Mouse (Mus musculus): ENCODE data around the gene Slc25a13.
"Not testable (repeated sequence)": the region's sequence is repeated elsewhere in the genome, so short reads cannot be mapped to it uniquely, and the experiment has no call there.

Slc25a13 gene

DNA sequence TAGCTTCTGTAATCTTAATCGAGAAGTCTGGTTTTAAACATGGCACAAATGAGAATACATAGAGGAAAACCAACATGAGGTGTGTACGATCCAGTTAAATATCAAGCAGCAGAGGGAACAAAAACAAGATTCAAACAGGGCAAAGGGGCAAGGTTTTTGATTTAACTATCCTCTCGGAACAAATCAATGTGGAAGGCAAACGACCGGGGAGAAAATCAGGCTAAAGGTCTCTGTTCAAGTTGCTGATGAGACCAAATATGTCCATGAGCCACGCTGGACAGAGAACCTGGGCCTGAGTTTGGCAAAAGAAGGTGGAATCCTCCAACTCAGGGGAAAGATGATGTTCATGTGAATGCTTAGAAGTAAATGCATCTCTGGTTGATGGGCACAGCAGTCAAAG lies 14.5 kb downstream of the Slc25a13 start:
- no peak for DNase-seq (ENCODE audit: low spot score in 2 of 2)

DNA sequence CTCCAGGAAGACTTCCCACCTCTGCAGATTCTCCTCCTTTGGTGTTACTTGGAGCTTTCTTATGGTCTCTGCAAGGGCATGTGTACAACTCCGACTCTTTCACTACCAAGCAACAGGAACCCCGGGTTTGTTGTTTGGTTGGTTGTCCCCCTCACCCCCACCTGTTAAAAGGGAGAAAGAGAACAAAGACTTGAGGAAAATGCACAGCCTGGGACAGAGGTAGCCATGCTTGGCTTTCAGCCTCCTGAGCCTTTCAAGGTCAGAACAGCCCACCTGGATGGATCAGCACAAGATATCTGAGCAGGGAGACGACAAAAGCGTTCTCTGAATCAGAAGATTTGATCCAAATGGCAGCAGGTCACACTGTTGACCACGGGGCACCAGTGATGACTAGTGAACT lies 15.0 kb downstream of the Slc25a13 start:
- no peak for DNase-seq (ENCODE audit: low spot score in 2 of 2)

DNA sequence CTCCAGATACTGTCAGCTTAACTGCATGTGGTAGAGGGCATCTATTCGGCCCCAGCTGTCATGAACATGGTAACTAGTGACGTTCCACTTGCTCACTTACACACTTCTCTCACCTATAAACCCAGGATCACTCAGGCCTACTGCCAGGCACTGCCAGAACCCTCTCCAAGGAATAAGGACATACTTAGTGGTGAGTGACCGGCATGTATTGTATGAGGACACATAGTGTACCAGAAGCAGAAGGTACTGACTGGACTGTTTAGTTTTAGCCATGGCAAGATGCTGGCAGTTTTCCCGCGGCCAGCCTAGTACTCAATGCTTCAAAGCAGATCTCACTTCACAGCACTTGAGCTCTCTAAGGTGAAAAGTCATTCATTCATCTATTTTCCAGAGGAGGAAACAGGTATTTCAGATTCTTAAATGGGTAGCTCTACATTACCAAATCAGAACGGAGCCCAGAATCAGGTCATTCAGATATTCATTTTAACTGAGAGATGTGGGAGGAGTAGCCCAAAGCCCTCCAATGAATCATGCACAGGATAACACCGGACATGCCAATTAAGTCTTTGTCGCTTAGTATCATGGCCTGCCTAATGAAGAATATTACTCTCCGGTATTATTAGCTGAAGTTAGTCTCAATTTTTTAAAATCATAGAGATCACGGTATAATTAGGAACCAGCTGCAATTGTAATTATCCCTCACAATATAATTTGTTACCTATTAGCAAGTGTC lies 17.7 kb downstream of the Slc25a13 start:
- DNase-seq (ENCODE audit: low spot score in 2 of 2) = no peak

DNA sequence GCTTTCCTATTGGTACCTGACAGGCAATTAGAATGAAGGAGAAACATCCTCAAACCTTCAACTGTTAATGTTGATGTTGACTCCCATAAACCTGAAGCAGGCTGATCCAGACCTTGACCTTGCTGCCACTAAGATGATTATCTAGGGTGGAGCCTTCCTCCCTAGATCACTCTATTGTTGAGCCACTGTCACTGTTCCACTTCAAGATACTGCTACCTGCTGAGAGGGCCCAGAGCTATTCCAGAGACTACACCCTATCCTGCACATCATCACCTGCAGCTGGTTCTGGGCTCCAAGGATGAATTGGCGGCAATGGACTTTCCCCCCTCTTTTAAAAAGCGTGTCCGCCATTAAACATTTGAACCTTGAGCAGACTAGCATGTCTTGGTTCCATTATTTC lies 18.9 kb downstream of the Slc25a13 start:
- DNase-seq (ENCODE audit: low spot score in 2 of 2) = not testable (repeated sequence)

DNA sequence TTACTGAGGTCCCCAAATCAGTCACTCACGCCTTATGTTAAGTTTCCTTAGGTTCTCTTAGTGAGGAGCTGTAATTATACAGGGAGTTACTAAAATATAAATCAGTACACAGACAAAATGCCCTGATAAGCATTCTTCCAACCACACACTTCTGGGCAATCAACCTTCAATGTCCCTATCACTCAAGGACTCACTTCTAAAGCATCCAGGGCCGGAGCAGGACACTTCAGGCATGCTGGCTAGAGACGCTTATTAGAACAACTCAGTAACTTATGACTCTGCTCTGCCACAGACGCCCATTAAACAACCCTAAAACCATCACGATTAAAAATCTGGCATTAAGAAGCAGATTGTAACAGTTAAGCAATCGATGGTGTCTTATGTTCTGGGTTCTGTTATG lies 19.6 kb downstream of the Slc25a13 start:
- DNase-seq (ENCODE audit: low spot score in 2 of 2) = no peak

DNA sequence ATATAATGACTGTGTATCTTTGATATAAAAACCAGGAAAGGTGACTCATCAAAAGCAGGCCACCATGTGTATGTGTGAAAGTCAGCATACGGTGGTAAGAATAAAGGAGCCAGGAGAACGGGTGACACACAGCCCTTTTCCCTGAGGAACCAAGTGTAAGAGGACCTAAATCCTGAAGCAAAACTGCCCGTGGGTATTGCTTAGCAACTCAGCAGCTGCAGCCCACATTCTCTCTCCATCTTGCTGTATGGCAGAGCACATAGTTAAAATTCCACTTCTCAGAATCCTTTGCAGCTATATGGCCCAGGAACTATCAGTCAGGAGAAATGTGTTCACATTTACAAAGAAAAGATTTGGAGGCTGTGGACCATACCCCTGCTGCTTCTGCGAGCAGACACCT lies 20.4 kb downstream of the Slc25a13 start:
- DNase-seq (ENCODE audit: low spot score in 2 of 2) = no peak

DNA sequence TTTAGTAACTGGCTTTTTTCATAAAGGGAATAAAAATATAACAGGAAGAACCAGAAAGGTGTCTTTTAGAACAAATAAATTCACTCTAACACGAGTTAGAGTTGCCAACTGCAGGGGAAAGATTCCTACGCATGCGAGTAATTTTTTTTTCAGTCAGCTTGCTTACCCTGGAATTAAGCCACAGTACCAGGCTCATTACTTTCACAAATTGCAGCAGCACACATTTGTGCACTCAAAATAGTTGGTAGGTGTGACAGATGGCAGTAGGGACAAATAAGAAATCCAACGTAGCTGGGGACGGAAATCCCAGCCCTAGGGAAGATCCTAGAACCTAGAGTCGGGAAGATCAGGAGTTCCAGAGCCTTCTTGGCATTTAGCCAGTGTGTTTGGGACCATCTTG lies 22.1 kb downstream of the Slc25a13 start:
- DNase-seq (ENCODE audit: low spot score in 2 of 2) = no peak

DNA sequence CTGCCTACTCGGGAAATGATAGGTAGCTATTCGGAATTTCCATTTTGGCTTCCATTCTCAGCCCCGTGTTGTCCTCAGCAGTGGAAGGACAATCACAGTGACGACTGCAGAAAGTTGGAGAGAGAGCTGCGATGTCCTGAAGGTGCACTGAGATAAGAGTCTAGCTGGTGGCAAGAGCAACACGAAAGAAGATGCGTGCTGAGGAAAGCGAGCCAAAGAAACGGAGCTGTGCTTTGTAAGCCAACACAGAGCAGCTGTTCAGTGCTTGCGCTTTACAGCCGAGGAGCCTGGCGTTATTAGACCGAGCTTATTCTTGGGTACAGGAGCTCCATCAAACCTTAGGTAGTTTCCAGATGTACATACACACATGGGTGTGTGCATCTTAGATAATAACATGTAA lies 23.1 kb downstream of the Slc25a13 start:
- no peak for DNase-seq (ENCODE audit: low spot score in 2 of 2)

DNA sequence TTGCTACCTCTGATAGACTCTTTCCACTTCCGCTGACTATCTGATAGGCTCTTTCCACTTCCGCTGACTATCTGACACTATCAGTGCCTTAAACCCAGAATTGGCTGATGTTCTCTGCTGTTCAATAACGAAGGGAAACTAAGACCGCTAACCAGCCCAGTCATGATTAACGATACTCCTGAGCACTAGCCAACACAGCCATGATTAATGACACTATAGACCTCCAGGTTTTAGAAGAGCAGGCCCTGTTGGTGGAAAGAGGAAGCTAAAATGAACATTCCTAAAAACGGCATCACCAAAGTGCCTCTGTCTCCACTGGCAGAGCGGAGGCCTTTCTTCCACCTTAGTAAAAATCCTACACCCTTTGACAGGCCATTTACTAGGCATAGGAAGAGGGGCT lies 24.6 kb downstream of the Slc25a13 start:
- no peak for DNase-seq (ENCODE audit: low spot score in 2 of 2)

DNA sequence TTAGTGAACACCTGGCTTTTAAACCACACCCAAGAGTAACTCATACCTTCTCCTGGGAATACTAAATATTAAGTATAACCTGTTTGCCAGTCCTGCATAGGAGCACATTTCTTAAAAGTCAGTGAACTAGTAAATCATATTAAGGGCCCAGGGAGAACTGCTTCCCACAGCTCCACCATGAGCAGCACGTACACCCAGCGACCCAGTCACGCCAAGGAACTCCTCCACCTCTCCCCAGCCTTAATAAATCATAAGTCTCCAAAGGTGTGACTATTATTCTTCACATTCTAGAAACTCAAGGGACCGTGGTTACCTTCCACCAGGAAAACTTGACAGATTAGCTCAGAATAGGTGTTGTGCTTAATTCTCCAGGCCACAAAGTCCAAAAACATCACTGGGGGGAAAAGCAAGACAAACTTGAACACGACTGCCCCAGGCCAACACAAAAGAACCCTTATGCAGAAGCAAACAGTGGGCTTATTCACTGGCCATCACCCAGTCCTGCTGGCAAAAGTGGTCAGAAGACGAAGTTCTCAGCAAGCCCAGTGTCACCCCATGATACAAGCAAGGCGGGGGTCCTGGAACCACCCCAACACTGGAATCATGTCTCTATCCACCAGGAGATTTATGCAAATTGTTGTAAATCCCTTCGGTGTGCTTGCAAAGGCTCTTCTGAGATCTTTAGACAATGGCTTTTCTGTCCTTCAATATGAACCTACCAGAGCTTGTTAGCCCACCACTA lies 25.2 kb downstream of the Slc25a13 start:
- no peak for DNase-seq (ENCODE audit: low spot score in 2 of 2)

DNA sequence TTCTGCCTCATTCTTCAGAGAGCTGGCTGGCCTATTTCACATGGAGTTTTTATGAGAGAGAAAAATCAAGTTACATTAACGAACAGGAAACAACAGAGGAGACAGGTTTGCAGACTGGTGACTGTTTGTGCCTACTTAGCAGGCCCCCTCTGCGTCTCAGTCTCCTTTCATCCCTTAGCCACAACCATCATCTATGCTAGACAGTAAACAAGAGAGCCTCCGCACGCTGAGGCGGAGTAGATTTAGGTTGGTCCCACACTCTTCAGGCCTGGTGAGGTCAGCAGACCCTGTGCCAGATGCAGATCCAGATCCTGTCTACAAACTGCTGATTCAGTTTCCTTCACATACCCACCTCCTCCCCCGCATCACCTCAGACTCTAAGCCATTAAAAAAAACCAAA lies 28.0 kb downstream of the Slc25a13 start:
- DNase-seq (ENCODE audit: low spot score in 2 of 2) = no peak

DNA sequence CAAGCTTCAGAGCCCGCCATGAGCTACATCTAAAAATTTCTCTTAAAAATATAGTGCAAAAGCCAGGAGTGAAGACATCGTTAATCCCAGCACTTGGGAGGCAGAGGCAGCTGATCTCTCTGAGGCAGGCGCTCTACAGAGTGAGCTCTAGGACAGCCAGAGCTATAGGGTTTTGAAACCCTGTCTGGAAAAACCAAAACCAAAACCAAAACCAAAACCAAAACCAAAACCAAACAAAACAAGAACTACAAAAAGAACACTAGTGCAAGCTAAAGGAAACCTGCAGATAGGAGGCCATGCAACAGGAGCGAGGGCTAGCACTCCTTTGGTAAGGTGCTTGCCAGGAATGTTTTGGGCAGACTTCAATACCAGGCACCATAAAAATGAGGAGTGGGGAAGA lies 30.5 kb downstream of the Slc25a13 start:
- no peak for DNase-seq (ENCODE audit: low spot score in 2 of 2)

DNA sequence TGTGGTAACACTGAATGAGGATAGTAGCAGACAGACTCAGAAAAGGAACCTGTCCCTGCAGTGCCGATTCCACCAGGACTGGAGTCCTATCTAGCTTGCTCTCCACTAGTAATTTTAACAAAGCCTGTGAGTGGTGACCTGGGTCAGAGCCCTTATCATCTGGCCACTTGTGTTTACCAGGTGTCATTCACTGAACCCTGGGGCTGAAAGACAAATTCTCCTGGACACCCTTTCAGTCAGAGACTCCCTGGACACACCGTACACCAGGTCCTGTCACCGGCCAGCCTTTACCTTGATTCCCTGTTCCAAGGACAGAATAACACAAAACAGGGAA lies 31.3 kb downstream of the Slc25a13 start:
- DNase-seq (ENCODE audit: low spot score in 2 of 2) = no peak

DNA sequence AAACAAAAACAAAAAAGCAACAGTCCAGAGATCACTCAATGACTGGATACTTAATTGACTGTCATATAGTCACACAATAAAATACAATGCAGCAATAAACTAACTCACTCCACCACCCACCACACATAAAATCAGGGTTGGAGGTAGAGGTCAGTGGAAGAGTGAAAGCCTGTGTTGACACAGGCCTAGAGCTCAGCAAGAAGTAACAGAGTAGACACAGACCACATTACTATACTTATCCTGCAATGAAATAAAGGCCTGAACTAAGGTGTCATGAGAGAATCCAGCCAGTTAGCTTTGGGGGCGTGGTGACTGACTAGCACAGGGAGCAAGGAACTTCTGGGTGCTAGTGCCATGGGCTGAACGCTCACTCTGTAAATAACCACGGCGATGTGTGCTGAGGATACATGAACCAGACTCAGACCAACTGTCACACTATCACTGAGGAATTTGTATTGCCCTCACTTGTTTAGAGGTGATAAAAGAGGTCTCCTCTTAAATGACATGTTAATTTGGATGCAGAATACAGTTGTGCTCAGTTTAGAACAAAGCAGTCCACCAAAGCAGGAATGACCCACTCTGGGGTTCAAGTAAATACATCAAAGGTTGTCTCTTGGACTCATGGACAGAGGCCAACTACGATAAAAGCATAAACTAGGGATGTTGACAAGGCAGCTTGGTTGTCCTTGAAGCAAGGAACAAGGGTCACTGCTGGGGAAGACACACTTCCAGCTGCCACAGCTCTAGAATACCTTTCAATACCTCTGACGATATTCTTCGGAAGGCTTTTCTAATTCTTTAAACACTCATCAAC lies 31.8 kb downstream of the Slc25a13 start:
- no peak for DNase-seq (ENCODE audit: low spot score in 2 of 2)

DNA sequence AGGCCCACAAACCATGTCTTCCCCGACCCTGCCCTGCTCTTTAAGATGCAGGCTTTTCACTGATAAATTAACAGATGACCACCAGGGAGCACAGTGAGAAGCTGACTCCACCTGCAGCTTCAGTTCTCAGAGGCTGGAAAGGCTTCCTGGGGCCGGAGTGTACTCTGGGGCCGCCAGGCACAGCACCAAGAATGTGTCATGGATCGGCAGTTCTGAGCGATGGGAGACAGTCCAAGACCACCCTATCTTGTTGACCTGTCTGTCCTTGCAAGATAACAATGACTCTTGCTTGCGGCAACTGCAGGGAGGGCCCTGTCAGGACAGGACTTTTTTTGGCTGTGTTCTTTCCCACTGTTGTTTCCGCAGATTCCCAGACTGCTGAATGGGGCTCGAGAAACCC lies 33.4 kb downstream of the Slc25a13 start:
- no peak for DNase-seq (ENCODE audit: low spot score in 2 of 2)

DNA sequence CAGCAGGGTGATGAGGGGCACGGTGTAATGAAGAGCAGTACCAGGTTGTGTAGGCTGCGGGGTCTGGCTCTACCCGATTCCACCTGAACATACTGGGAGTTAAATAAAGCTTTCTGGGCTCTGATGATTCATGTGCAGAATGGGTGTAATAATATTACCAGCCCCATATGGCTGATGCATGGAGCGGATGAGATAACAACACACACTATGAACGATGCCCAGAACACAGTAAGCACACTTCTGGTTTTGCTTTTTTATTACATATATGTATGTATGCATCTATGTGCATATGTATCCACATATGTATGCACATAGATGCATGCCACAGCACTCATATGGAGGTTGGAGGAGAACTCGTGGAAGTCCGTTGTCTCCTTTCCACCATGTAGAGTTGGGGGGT lies 34.8 kb downstream of the Slc25a13 start:
- no peak for DNase-seq (ENCODE audit: low spot score in 2 of 2)

DNA sequence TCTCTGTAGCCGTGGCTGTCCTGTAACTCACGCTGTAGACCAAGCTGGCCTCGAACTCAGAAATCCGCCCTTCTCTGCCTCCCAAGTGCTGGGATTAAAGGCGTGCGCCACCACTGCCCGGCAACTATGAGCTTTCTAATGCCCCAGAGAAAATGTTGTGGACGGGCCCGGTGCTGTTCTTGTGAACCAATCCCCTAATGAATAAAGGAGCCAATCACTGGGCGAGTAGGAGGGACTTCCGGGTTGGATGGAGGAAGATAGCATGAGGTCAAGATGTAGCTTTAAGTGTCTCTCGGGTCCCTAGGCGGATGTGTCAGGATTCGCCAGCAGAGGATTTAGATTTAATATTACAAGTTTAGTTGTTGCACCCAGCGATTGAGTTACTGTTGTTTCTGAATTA lies 38.6 kb downstream of the Slc25a13 start:
- DNase-seq (ENCODE audit: low spot score in 2 of 2) = not testable (repeated sequence)

DNA sequence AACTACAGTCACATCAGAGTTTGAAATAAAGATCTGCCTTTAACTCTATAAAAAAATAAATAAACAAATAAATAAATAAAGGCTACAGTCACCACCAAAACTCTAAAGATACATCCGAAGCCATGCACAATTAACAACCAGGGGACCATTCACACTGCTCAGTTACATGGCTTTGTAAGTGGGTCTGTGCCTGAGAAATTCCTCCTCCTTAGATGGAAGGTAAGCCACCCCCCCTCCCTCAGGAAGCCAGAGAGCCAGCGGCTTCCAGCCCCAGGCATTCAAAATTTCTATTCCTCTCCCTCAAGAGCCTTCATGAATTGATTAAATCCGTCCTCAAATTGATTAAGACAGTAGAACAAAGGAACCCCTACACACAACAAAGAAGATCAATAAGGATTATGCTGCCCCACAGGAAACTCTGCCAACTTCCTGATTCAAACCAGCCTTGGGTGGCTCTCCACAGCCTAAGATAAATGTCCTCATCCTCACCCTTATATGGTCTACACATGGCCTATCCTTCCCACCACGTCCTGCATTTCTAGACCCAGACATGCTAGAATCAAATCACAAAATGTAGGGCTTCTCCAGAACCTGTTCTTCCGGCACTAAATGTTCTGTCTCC lies 41.5 kb downstream of the Slc25a13 start:
- no peak for DNase-seq (ENCODE audit: low spot score in 2 of 2)

DNA sequence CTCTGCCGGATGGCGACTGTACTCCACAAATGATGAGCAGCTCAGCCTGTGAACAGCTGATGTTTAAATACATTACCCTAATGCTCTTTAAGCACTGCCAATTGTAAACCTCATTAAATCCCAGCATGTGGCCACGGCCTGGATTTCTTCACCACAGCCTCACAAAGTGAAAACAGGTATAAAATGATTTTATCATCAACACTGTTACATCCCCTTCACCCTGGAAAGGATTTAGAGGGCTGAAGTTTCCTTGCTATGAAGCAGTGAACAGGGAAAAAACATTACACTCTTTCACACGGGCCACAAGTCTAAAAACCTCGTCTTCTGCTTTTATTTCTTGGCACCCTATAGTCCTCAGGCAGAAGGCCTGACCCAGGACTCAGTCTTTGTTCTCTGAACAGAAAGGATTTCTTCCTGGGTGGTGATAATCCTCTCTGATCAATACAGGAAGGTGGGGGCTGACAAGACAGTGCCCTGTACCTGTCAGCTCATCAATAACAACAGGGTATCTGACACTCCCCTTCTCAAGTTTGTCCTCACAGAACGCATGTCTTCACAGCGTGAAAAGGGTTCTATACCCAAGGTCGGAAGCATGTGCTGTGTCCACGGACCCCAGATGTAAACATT lies 42.9 kb downstream of the Slc25a13 start:
- DNase-seq (ENCODE audit: low spot score in 2 of 2) = no peak

DNA sequence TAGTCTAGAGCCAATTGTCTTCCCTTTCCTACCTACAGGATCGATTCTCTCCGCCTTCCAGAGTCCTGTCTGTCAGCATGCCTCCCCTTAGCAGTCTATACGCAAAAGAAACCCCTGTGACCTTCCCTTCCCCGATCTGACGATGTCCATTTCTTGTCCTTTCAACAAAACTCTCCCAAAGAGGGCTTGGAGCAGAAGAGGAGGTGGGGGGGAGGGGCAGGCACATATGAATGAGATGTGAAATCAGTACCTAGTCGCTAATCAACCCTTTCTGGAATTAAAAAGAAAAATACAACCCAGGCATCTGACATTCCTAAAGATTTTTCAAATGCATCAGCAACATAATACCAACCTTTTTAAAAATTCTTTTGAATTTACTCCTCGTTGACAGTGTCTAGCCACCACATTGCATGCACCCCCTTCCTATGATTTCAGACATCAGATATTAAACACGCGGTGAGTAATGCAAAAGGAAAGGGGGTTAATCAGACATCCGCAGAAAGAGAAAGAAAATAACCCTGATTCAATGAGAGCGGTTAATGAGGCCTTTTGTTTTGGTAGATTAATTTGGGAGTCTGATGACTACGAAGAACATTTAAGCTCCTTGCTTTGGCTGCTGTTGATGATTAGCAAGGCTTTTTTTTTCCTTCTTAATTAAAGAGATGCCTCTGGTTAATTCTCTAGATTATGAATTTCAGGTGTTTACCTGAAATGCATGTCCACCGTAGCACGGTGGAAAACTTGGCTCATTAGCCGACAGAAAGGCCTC lies 43.6 kb downstream of the Slc25a13 start:
- DNase-seq (ENCODE audit: low spot score in 2 of 2) = no peak

DNA sequence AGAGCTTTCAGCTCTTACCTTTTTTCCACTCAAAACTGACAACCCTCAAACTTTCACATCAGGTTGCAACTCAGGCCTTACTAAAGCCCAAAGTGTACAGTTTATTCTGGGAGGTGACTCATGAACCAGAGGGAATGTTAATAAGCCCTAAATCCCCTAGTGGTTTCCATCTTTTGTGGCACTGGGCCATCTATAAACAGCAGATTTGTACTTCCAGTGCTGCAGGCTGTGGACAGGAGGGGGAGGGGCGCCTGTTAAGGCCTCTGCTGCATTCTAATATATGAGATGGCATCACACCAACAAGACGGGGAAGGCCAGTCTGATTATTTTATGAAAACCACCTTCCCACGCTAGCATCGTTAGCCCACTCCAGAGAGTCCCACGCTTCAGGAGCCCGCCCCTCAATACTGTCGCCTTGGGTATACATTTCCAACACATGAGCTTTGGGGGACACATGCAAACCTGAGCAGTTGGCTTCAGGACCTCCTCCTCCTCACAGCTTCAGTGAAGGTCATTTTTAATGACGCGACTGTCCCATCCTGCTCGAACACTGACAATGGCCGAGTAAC lies 48.3 kb downstream of the Slc25a13 start:
- no peak for DNase-seq (ENCODE audit: low spot score in 2 of 2)

Measured in cerebellum, postnatal 4 days (tissue).